Mouse (Mus musculus): ENCODE measurements around the gene Hcrtr2. TPM values are rescaled to one million over a fixed set of nuclear protein-coding genes. Genes with fewer than 3 reads are reported as not detected.

Hcrtr2 gene
- polyA plus RNA-seq, 1 experiment from 2014 or later: not detected

Other genes with a start within 250 kb of the Hcrtr2 start
- not detected in 3 replicates for gene Gfral, start 110.2 kb downstream of the Hcrtr2 start, polyA plus RNA-seq (2018)
- gene Fam83b, start 243.3 kb upstream of the Hcrtr2 start, polyA plus RNA-seq (2018): not detected in 3 replicates

Data from macrophage (primary cell).